Mouse (Mus musculus): ENCODE measurements around the gene Ccdc102a. TPM values are rescaled to one million over a fixed set of nuclear protein-coding genes. Genes with fewer than 3 reads are reported as not detected.

Ccdc102a gene
- total RNA-seq, 1 experiment from 2014 or later: 2.2 TPM

Other genes with a start within 250 kb of the Ccdc102a start
- not detected in 2 replicates for gene Pllp, start 221.8 kb downstream of the Ccdc102a start, total RNA-seq (2017)
- gene Ccl22, start 172.5 kb downstream of the Ccdc102a start, total RNA-seq (2017): not detected in 2 replicates
- not detected in 2 replicates for gene Cx3cl1, start 146.1 kb downstream of the Ccdc102a start, total RNA-seq (2017)
- 1.1 and 4.9 TPM in 2 replicates for gene Ccl17, start 107.6 kb downstream of the Ccdc102a start, total RNA-seq (2017)
- 16.8 and 30.8 TPM in 2 replicates for gene Coq9, start 79.8 kb downstream of the Ccdc102a start, total RNA-seq (2017)
- 32.4 and 34.1 TPM in 2 replicates for gene Ciapin1, start 79.7 kb downstream of the Ccdc102a start, total RNA-seq (2017)
- gene Polr2c, start 60.6 kb downstream of the Ccdc102a start, total RNA-seq (2017): 51.3 and 54.3 TPM in 2 replicates
- 0.78 and 0.82 TPM in 2 replicates for gene Dok4, start 41.8 kb downstream of the Ccdc102a start, total RNA-seq (2017)
- gene Adgrg5, start 5.6 kb upstream of the Ccdc102a start, total RNA-seq (2017): 0.05 TPM in 1 of 2 replicates, not detected in the other
- 293 and 407 TPM in 2 replicates for gene Adgrg1, start 56.7 kb upstream of the Ccdc102a start, total RNA-seq (2017)
- 144 and 156 TPM in 2 replicates for gene Adgrg3, start 99.6 kb upstream of the Ccdc102a start, total RNA-seq (2017)
- gene Drc7, start 137.0 kb upstream of the Ccdc102a start, total RNA-seq (2017): 8.4 and 9.8 TPM in 2 replicates
- 17.5 and 24.6 TPM in 2 replicates for gene Katnb1, start 163.1 kb upstream of the Ccdc102a start, total RNA-seq (2017)

Measured in common myeloid progenitor, adult 5-6 weeks (primary cell).